Mouse (Mus musculus) megakaryocyte, embryonic 14.5 days (primary cell): ENCODE data around the gene Stx8.

Experiments
- FLI1 ChIP-seq: IDR thresholded peaks from 2 replicates; pipeline ENCODE4 v1.6.1; 2012; ENCODE audit warnings: low read length, inconsistent platforms, mixed read lengths
- GATA1 ChIP-seq: IDR thresholded peaks from 3 replicates; pipeline ENCODE4 v1.6.1; 2012; ENCODE audit warnings: mixed read lengths, low read length, inconsistent platforms, borderline replicate concordance

- no peak for TF ChIP-seq GATA1
- TF ChIP-seq FLI1, result no peak
Observed at GRCm38 (mm10) chr11:68101598-68101997, 135.6 kb downstream of the Stx8 start.
